44 mouse cellular contexts compared by ENCODE assay signal in the genomic region with DNA sequence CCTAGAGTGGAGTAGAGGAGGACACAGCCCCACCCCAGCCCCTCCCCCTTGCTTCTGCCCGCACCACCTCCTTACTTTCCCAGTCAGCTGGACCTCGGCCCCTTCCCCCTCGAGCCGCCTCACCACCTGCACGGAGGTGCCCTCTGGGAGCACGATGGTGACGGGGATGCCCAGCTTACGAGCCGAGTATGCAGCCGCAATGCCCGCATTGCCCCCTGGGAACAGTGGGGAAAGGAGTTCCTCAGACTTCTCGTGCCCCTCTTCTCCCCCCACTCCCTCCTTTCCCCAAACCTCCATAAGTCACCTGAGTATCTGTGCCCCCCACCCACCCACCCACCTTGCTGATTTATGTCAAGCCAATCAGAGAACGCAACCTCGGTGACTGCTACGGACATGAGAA. TPM values are rescaled to one million over a fixed set of nuclear protein-coding genes. Genes with fewer than 3 reads are reported as not detected.
"Had no signal": no experiment of that assay in that cellular context is flagged by ENCODE, and none has a peak within 500 bp of the region (broad histone marks: within the 10 kb centered on the region; RNA-seq: fewer than 3 reads in every experiment).

No protein-coding gene starts in this region.

- H3K36me3 ChIP-seq: limb, embryonic 10.5 days; limb, embryonic 12.5 days; limb, embryonic 13.5 days; limb, embryonic 15.5 days; liver, embryonic 12.5 days; liver, embryonic 13.5 days; liver, embryonic 15.5 days; lung, embryonic 15.5 days; midbrain, embryonic 10.5 days; midbrain, embryonic 12.5 days; midbrain, embryonic 13.5 days; midbrain, embryonic 15.5 days had no signal

- H3K4me3 ChIP-seq: left cerebral cortex, adult 2 months; limb, embryonic 10.5 days; limb, embryonic 12.5 days; limb, embryonic 13.5 days; limb, embryonic 15.5 days; liver, embryonic 12.5 days; liver, embryonic 13.5 days; liver, embryonic 15.5 days; lung, embryonic 15.5 days; megakaryocyte, embryonic 14.5 days; midbrain, embryonic 10.5 days; midbrain, embryonic 12.5 days; midbrain, embryonic 13.5 days; midbrain, embryonic 15.5 days; myocyte had no signal

- H3K9ac ChIP-seq: limb, embryonic 12.5 days; limb, embryonic 13.5 days; limb, embryonic 15.5 days; liver, embryonic 12.5 days; liver, embryonic 13.5 days; liver, embryonic 14.5 days; liver, embryonic 15.5 days; lung, embryonic 14.5 days; lung, embryonic 15.5 days; midbrain, embryonic 12.5 days; midbrain, embryonic 13.5 days; midbrain, embryonic 15.5 days had no signal

- H3K4me1 ChIP-seq: limb, embryonic 12.5 days; limb, embryonic 13.5 days; limb, embryonic 15.5 days; liver, embryonic 13.5 days; lung, embryonic 15.5 days; midbrain, embryonic 12.5 days; midbrain, embryonic 15.5 days had no signal

- H3K27ac ChIP-seq: left cerebral cortex, adult 2 months; limb, embryonic 10.5 days; limb, embryonic 12.5 days; limb, embryonic 13.5 days; limb, embryonic 15.5 days; liver, embryonic 12.5 days; liver, embryonic 13.5 days; liver, embryonic 14.5 days; liver, embryonic 15.5 days; lung, embryonic 15.5 days; macrophage; midbrain, embryonic 10.5 days; midbrain, embryonic 12.5 days; midbrain, embryonic 13.5 days; midbrain, embryonic 15.5 days had no signal

- DNase-seq: left cerebral cortex, postnatal 4 days; liver; liver, embryonic 13.5 days; lung, adult 18-20 months; lung, adult 2 months; lung, embryonic 14.5 days; lung, postnatal 10 days; lung, postnatal 14 days; lung, postnatal 36 days; lung, postnatal 4 days; midbrain, embryonic 14.5 days had no signal

- ATAC-seq: liver, embryonic 12.5 days; lung, postnatal 0 days; midbrain, embryonic 13.5 days; midbrain, embryonic 15.5 days; midbrain, embryonic 16.5 days had no signal

- H3K4me2 ChIP-seq: limb, embryonic 12.5 days; limb, embryonic 13.5 days; limb, embryonic 15.5 days; liver, embryonic 11.5 days; liver, embryonic 12.5 days; liver, embryonic 13.5 days; liver, embryonic 15.5 days; lung, embryonic 14.5 days; lung, embryonic 15.5 days; midbrain, embryonic 11.5 days; midbrain, embryonic 12.5 days; midbrain, embryonic 13.5 days; midbrain, embryonic 15.5 days had no signal

- H3K27me3 ChIP-seq: lung, embryonic 15.5 days had no signal

- H3K9me3 ChIP-seq: limb, embryonic 10.5 days; limb, embryonic 13.5 days; limb, embryonic 15.5 days; liver, embryonic 12.5 days; liver, embryonic 13.5 days; liver, embryonic 15.5 days; lung, embryonic 15.5 days; midbrain, embryonic 10.5 days; midbrain, embryonic 12.5 days; midbrain, embryonic 13.5 days; midbrain, embryonic 15.5 days had no signal

RNA-seq across cellular contexts. Expression of gene Sdsl, which starts 10.7 kb away (rescaled TPM):
- total RNA-seq: monocyte, adult 5-6 weeks had no signal
- polyA plus RNA-seq: macrophage had no signal

RNA-seq across cellular contexts. Expression of gene Sds, which starts 14.4 kb away (rescaled TPM):
- total RNA-seq: left cerebral cortex, adult 18-20 months; left cerebral cortex, postnatal 10 days; left cerebral cortex, postnatal 14 days; left cerebral cortex, postnatal 36 days; left cerebral cortex, postnatal 4 days; megakaryocyte progenitor cell, adult 5-6 weeks; megakaryocyte, adult 5-6 weeks; megakaryocyte-erythroid progenitor cell, adult 5-6 weeks; midbrain, postnatal 0 days; monocyte, adult 5-6 weeks had no signal
- polyA plus RNA-seq: limb, embryonic 10.5 days; limb, embryonic 11.5 days; limb, embryonic 12.5 days; limb, embryonic 13.5 days; liver, embryonic 11.5 days; liver, embryonic 12.5 days; liver, embryonic 13.5 days; lung, embryonic 14.5 days; lung, embryonic 15.5 days; lung, embryonic 16.5 days; lung, postnatal 0 days; macrophage; midbrain, embryonic 10.5 days; midbrain, embryonic 11.5 days; midbrain, embryonic 12.5 days; midbrain, embryonic 15.5 days; midbrain, embryonic 16.5 days; myocyte had no signal

RNA-seq across cellular contexts. Expression of gene Lhx5, which starts 30.4 kb away (rescaled TPM):
- total RNA-seq: left cerebral cortex, adult 18-20 months; left cerebral cortex, adult 2 months; left cerebral cortex, postnatal 36 days; liver, adult 2 months; megakaryocyte progenitor cell, adult 5-6 weeks; megakaryocyte, adult 5-6 weeks; megakaryocyte-erythroid progenitor cell, adult 5-6 weeks; monocyte, adult 5-6 weeks had no signal
- polyA plus RNA-seq: limb, embryonic 10.5 days; limb, embryonic 11.5 days; limb, embryonic 12.5 days; limb, embryonic 13.5 days; limb, embryonic 15.5 days; liver, adult 2 months; liver, embryonic 12.5 days; liver, embryonic 13.5 days; liver, embryonic 14.5 days; liver, embryonic 15.5 days; liver, embryonic 16.5 days; lung, adult 2 months; lung, embryonic 14.5 days; lung, embryonic 16.5 days; lung, postnatal 0 days; macrophage; myocyte had no signal
